Mouse (Mus musculus): ENCODE data around the gene Slc1a7. TPM values are rescaled to one million over a fixed set of nuclear protein-coding genes. Genes with fewer than 3 reads are reported as not detected.

The Slc1a7 gene
- polyA plus RNA-seq, 1 experiment from 2014 or later, result 0.05 TPM

GRCm38 (mm10) chr4:108030888-108031501 lies 62.9 kb downstream of the Slc1a7 start:
- peaks cover 17% of the 10 kb centered on the region for H3K4me1 ChIP-seq (replicated peaks)
- H3K9ac ChIP-seq, result peak overlapping the region; percentile 56
- no peaks in the 10 kb centered on the region for H3K9me3 ChIP-seq (replicated peaks)
- no peaks in the 10 kb centered on the region for H3K36me3 ChIP-seq
- H3K27me3 ChIP-seq, result peaks cover 55% of the 10 kb centered on the region
- H3K4me3 ChIP-seq, result peak overlapping the region; percentile 65
- no peak overlapping the region for H3K27ac ChIP-seq
- peak overlapping the region; percentile 99 for H3K4me2 ChIP-seq
- 0 out of 2 replicates have a peak, but pooled peaks have one; percentile 18 for ATAC-seq (replicated peaks; ENCODE audit: insufficient number of reproducible peaks, insufficient read depth, low FRiP score, low read depth)
- 8% methylated on average over 22 of the region's 22 CpGs for WGBS

- H3K27me3 ChIP-seq, result peaks cover 55% of the 10 kb centered on the region
- H3K9ac ChIP-seq, result peak overlapping the region; percentile 56
- no peaks in the 10 kb centered on the region for H3K36me3 ChIP-seq
- no peak overlapping the region for H3K27ac ChIP-seq
- peaks cover 17% of the 10 kb centered on the region for H3K4me1 ChIP-seq (replicated peaks)
- peak overlapping the region; percentile 65 for H3K4me3 ChIP-seq
- 0 out of 2 replicates have a peak, but pooled peaks have one; percentile 4 for ATAC-seq (replicated peaks; ENCODE audit: insufficient number of reproducible peaks, insufficient read depth, low FRiP score, low read depth)
- H3K9me3 ChIP-seq (replicated peaks), result no peaks in the 10 kb centered on the region
- H3K4me2 ChIP-seq, result peak overlapping the region; percentile 99
- WGBS, result under 1% methylated on average over 61 of the region's 86 CpGs
These were observed 63.6 kb downstream of the Slc1a7 start for GRCm38 (mm10) chr4:108031502-108032351.

- H3K4me3 ChIP-seq, result peak overlapping the region; percentile 65
- no peaks in the 10 kb centered on the region for H3K36me3 ChIP-seq
- H3K27ac ChIP-seq, result no peak overlapping the region
- no peaks in the 10 kb centered on the region for H3K9me3 ChIP-seq (replicated peaks)
- no peak for ATAC-seq (replicated peaks; ENCODE audit: insufficient number of reproducible peaks, insufficient read depth, low FRiP score, low read depth)
- H3K9ac ChIP-seq, result peak overlapping the region; percentile 56
- H3K4me1 ChIP-seq (replicated peaks), result peaks cover 17% of the 10 kb centered on the region
- WGBS, result 50% methylated on average over 11 of the region's 11 CpGs
- H3K27me3 ChIP-seq, result peaks cover 52% of the 10 kb centered on the region
- H3K4me2 ChIP-seq, result peak overlapping the region; percentile 99
These were observed 64.3 kb downstream of the Slc1a7 start for GRCm38 (mm10) chr4:108032352-108032849.

- peaks cover 17% of the 10 kb centered on the region for H3K4me1 ChIP-seq (replicated peaks)
- H3K4me3 ChIP-seq, result no peak overlapping the region
- H3K9me3 ChIP-seq (replicated peaks), result no peaks in the 10 kb centered on the region
- H3K27ac ChIP-seq, result no peak overlapping the region
- no peak for ATAC-seq (replicated peaks; ENCODE audit: insufficient number of reproducible peaks, insufficient read depth, low FRiP score, low read depth)
- peaks cover 47% of the 10 kb centered on the region for H3K27me3 ChIP-seq
- H3K9ac ChIP-seq, result no peak overlapping the region
- H3K36me3 ChIP-seq, result no peaks in the 10 kb centered on the region
- 84% methylated on average over 8 of the region's 8 CpGs for WGBS
- no peak overlapping the region for H3K4me2 ChIP-seq
These were observed 65.1 kb downstream of the Slc1a7 start for GRCm38 (mm10) chr4:108033041-108033764.

- WGBS, result 81% methylated on average over 8 of the region's 8 CpGs
- Histone ChIP-seq H3K9me3 (replicated peaks) (no peaks in the 10 kb centered on the region), H3K27ac (no peak overlapping the region), H3K4me1 (replicated peaks) (peaks cover 4% of the 10 kb centered on the region), H3K4me3 (no peak overlapping the region), H3K9ac (no peak overlapping the region), H3K4me2 (no peak overlapping the region), H3K36me3 (0 out of 2 replicates have a peak, but pooled peaks cover 3% of the 10 kb centered on the region), H3K27me3 (peaks cover 16% of the 10 kb centered on the region)
- ATAC-seq (replicated peaks; ENCODE audit: insufficient number of reproducible peaks, insufficient read depth, low FRiP score, low read depth), result no peak
These were observed 68.9 kb downstream of the Slc1a7 start for GRCm38 (mm10) chr4:108037027-108037426.

- Histone ChIP-seq H3K9ac (no peak overlapping the region), H3K4me3 (no peak overlapping the region), H3K4me1 (replicated peaks) (peaks cover 11% of the 10 kb centered on the region; the same call in 1 of the 2 replicates), H3K4me2 (no peak overlapping the region), H3K9me3 (replicated peaks) (no peaks in the 10 kb centered on the region), H3K36me3 (peaks cover 34% of the 10 kb centered on the region; the same call in 1 of the 2 replicates), H3K27ac (no peak overlapping the region), H3K27me3 (no peaks in the 10 kb centered on the region)
- WGBS, result 65% methylated on average over 19 of the region's 19 CpGs
- no peak for ATAC-seq (replicated peaks; ENCODE audit: insufficient number of reproducible peaks, insufficient read depth, low FRiP score, low read depth)
These were observed 77.3 kb downstream of the Slc1a7 start for GRCm38 (mm10) chr4:108045136-108046107.

GRCm38 (mm10) chr4:108046136-108046535 lies 78.0 kb downstream of the Slc1a7 start:
- peaks cover 38% of the 10 kb centered on the region for H3K36me3 ChIP-seq
- ATAC-seq (replicated peaks; ENCODE audit: insufficient number of reproducible peaks, insufficient read depth, low FRiP score, low read depth), result no peak
- no peaks in the 10 kb centered on the region for H3K27me3 ChIP-seq
- H3K4me3 ChIP-seq, result no peak overlapping the region
- H3K9me3 ChIP-seq (replicated peaks), result no peaks in the 10 kb centered on the region
- no peak overlapping the region for H3K9ac ChIP-seq
- 68% methylated on average over 8 of the region's 8 CpGs for WGBS
- no peak overlapping the region for H3K4me2 ChIP-seq
- H3K27ac ChIP-seq, result no peak overlapping the region
- peaks cover 11% of the 10 kb centered on the region; the same call in 1 of the 2 replicates for H3K4me1 ChIP-seq (replicated peaks)

- Histone ChIP-seq H3K4me1 (replicated peaks) (peaks cover 8% of the 10 kb centered on the region), H3K36me3 (peaks cover 51% of the 10 kb centered on the region), H3K9ac (no peak overlapping the region), H3K27me3 (no peaks in the 10 kb centered on the region), H3K4me2 (no peak overlapping the region), H3K27ac (no peak overlapping the region), H3K4me3 (no peak overlapping the region), H3K9me3 (replicated peaks) (no peaks in the 10 kb centered on the region)
- 74% methylated on average over 10 of the region's 10 CpGs for WGBS
- no peak for ATAC-seq (replicated peaks; ENCODE audit: insufficient number of reproducible peaks, insufficient read depth, low FRiP score, low read depth)
These were observed 83.6 kb downstream of the Slc1a7 start for GRCm38 (mm10) chr4:108051687-108052274.

GRCm38 (mm10) chr4:108052673-108053072 lies 84.5 kb downstream of the Slc1a7 start:
- Histone ChIP-seq H3K27ac (no peak overlapping the region), H3K4me3 (no peak overlapping the region), H3K4me2 (no peak overlapping the region), H3K9ac (no peak overlapping the region), H3K4me1 (replicated peaks) (peaks cover 8% of the 10 kb centered on the region), H3K9me3 (replicated peaks) (no peaks in the 10 kb centered on the region), H3K27me3 (no peaks in the 10 kb centered on the region), H3K36me3 (peaks cover 45% of the 10 kb centered on the region)
- no peak for ATAC-seq (replicated peaks; ENCODE audit: insufficient number of reproducible peaks, insufficient read depth, low FRiP score, low read depth)
- 49% methylated on average over 8 of the region's 8 CpGs for WGBS

- Histone ChIP-seq H3K4me3 (no peak overlapping the region), H3K27ac (no peak overlapping the region), H3K4me1 (replicated peaks) (peaks cover 13% of the 10 kb centered on the region), H3K9me3 (replicated peaks) (no peaks in the 10 kb centered on the region), H3K27me3 (no peaks in the 10 kb centered on the region), H3K9ac (no peak overlapping the region), H3K4me2 (no peak overlapping the region), H3K36me3 (peaks cover 27% of the 10 kb centered on the region)
- 89% methylated on average over 10 of the region's 10 CpGs for WGBS
- ATAC-seq (replicated peaks; ENCODE audit: insufficient number of reproducible peaks, insufficient read depth, low FRiP score, low read depth), result no peak
These were observed 87.7 kb downstream of the Slc1a7 start for GRCm38 (mm10) chr4:108055873-108056272.
